Mouse (Mus musculus) limb, embryonic 10.5 days (tissue): ENCODE measurements around the gene Tmem59l. TPM values are rescaled to one million over a fixed set of nuclear protein-coding genes. Genes with fewer than 3 reads are reported as not detected.

Experiments
- DNase-seq: peaks from one replicate; pipeline ENCODE4 v3.0.0-alpha.2; 2017; ENCODE audit warnings: low spot score
- H3K27ac ChIP-seq: fragments of 300-500 bp; sonication (generic); 2 replicates; pipeline ENCODE4 v1.5.1; 2016; ENCODE audit warnings: mild to moderate bottlenecking
- H3K27me3 ChIP-seq: fragments of 300-500 bp; sonication (generic); 2 replicates; pipeline ENCODE4 v1.6.1; 2016; ENCODE audit warnings: low read depth, mild to moderate bottlenecking; ENCODE audit not compliant: poor library complexity, severe bottlenecking
- H3K36me3 ChIP-seq: fragments of 300-500 bp; sonication (generic); 2 replicates; pipeline ENCODE4 v1.6.1; 2016; ENCODE audit warnings: mild to moderate bottlenecking, moderate library complexity
- H3K4me1 ChIP-seq: fragments of 300-500 bp; sonication (generic); 2 replicates; pipeline ENCODE4 v1.6.1; 2016
- H3K4me3 ChIP-seq: fragments of 300-500 bp; sonication (generic); 2 replicates; pipeline ENCODE4 v1.5.1; 2016; ENCODE audit warnings: mild to moderate bottlenecking, moderate library complexity
- H3K9me3 ChIP-seq: fragments of 300-500 bp; sonication (generic); replicated peaks from 2 replicates; pipeline ENCODE4 v1.6.1; 2016; ENCODE audit warnings: mild to moderate bottlenecking
- WGBS: fragments of 180-500 bp; shearing (Covaris S2); methylation state at CpG from one replicate; pipeline ENCODE4 v1.1.7; 2016; 5-methylcytosine and 5-hydroxymethylcytosine counted together
- polyA plus RNA-seq: library from polyadenylated mRNA; unstranded; fragments of >200 nt; fragmentation: Nextera tagmentation; extraction: Ambion mirVana; gene quantifications from 2 replicates; pipeline ENCODE4 v1.2.1, GENCODE M21; 2016

Tmem59l gene
- polyA plus RNA-seq, 1 experiment from 2014 or later = 23.7 TPM

DNA sequence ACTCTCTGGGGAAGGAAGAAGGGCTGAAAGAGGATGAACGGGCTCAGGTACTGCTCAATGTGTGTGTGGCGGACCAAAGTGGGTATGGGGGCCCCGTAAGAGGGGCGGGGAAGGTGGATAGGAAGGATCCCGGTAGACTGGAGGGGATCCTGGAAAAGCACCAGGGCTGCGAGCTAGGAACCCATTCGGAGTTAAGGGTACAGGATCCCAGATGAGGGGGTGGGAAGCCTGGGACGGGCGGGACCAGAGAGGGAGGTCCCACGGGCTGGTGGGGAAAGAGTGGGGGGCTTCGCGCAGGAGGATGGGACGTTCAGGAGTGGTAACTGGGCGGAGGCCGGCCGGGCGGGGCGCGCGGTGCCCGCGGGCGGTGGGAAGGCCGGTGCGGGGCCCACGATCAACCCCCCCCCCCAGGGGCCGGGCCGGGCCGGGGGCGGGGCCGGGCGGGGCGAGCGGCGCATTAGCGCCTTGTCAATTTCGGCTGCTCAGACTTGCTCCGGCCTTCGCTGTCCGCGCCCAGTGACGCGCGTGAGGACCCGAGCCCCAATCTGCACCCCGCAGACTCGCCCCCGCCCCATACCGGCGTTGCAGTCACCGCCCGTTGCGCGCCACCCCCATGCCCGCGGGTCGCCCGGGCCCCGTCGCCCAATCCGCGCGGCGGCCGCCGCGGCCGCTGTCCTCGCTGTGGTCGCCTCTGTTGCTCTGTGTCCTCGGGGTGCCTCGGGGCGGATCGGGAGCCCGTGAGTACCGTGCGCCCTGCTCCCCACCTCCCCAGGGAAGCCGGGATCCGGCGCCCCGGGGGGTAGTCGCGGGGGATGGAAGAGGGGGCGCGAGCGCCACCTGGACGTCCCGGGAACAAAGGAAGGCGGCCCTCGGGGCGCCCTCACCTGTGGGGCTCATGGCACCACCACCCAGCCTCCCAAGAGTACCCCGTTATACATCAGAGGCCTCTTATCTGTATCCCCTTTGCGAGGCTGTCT is 5.8 kb upstream of the Tmem59l start, which contains the start of gene Crlf1:
Gene Crlf1, plus strand, starts transcription at position 495 of the 977 bp plus-strand sequence.
- DNase-seq = peak; percentile 70
- Histone ChIP-seq H3K9me3 (no peaks in the 10 kb centered on the region), H3K36me3 (peaks cover 5% of the 10 kb centered on the region), H3K27me3 (peaks cover 93% of the 10 kb centered on the region), H3K4me3 (peak within 1 kb of the TSS; percentile 76), H3K4me1 (peaks cover 91% of the 10 kb centered on the region), H3K27ac (peak within 1 kb of the TSS; percentile 94)
- WGBS = under 1% methylated on average over 69 of the region's 93 CpGs

DNA sequence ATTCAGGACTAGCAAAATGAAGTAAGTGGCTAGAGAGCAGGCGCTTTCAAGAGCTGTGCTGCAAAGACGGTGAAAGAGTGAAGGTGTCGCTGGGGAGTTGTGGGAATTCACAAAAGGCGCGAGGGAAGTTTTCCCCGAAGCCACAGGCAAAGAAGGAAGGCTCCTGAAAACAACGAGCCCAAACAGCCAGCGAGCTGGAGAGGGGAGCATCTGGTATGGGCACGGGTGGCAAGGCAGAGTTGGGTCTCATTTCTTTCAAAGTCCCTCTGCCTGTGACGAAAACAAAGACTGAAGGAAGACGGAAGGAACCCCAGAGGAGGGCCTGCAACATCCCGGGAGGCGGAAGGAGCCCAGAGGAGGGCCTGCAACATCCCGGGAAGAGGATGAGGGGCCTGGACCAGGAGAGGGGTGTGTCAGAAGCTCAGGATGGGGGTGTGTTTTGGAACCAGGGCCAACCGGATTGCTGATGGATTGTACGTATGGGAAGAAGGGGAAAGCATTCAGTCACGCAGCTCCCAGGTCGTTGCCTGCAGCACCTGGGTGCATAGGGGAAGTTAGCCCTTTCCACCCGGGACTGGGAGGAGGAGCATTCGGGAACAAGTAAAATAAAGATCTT is 3.8 kb upstream of the Tmem59l start:
- Histone ChIP-seq H3K27ac (peak overlapping the region; percentile 94), H3K4me1 (peaks cover 100% of the 10 kb centered on the region), H3K36me3 (no peaks in the 10 kb centered on the region), H3K27me3 (peaks cover 94% of the 10 kb centered on the region), H3K4me3 (peak overlapping the region; percentile 76), H3K9me3 (no peaks in the 10 kb centered on the region)
- WGBS = 2% methylated on average over 20 of the region's 20 CpGs
- DNase-seq = peak; percentile 62

- H3K27ac ChIP-seq = peak overlapping the region; percentile 94
- H3K4me3 ChIP-seq = peak overlapping the region; percentile 76
- H3K36me3 ChIP-seq = no peaks in the 10 kb centered on the region
- H3K4me1 ChIP-seq = peaks cover 100% of the 10 kb centered on the region
- H3K27me3 ChIP-seq = peaks cover 94% of the 10 kb centered on the region
- peak; percentile 68 for DNase-seq
- no peaks in the 10 kb centered on the region for H3K9me3 ChIP-seq
- WGBS = 6% methylated on average over 10 of the region's 10 CpGs
Measured at GRCm38 (mm10) chr8:70490061-70490879, 3.1 kb upstream of the Tmem59l start.

DNA sequence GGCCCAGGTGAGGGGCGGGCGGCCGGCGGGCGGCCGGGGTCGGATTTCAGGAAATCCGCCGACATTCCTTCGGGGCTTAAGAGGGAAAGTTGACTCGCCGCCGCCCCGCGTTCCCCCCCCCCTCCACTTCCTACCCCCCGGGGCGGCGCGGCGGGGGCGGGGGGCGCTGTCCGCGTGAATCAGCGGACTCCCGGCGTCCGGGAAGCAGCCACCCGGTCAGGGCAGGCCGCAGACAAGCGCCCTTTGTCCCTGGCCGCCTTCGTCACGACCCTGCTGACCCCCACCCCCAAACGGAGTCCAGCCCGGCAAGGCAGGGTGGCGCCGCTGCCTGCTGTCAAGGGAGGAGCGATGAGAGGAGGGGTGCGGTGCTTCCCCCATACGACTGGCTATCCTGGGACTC is 2.4 kb upstream of the Tmem59l start:
- Histone ChIP-seq H3K27me3 (peaks cover 94% of the 10 kb centered on the region), H3K4me3 (peak overlapping the region; percentile 76), H3K27ac (peak overlapping the region; percentile 94), H3K9me3 (no peaks in the 10 kb centered on the region), H3K36me3 (no peaks in the 10 kb centered on the region), H3K4me1 (peaks cover 93% of the 10 kb centered on the region)
- DNase-seq = peak; percentile 72
- under 1% methylated on average over 38 of the region's 41 CpGs for WGBS

DNA sequence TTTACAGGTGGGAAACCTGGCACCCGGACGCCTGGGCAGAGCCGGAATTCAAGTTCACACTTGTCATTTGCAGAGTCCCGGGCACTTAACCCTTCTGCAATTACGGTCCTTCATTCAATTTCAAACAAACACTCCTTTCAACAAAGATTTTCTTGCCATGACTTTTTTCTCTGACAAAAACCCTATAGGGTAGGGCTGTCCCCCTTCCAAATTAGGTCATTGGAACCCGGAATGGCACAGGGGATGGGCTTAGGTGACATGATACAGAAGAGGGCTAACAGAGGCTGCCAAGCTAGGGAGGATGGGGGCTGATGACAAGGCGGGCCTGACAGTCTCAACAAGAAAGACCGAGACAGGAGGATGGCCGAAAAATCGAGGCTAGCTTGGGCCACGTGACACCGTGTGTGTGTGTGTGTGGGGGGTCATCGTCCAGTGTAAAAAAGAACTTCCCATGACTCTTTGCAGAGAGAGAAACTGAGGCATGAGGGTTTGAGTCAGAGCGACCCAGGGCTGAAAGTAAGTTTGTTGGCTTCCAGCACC is 1.8 kb upstream of the Tmem59l start:
- Histone ChIP-seq H3K4me1 (peaks cover 87% of the 10 kb centered on the region), H3K4me3 (peak overlapping the region; percentile 76), H3K36me3 (no peaks in the 10 kb centered on the region), H3K27me3 (peaks cover 94% of the 10 kb centered on the region), H3K9me3 (no peaks in the 10 kb centered on the region), H3K27ac (peak overlapping the region; percentile 94)
- under 1% methylated on average over 14 of the region's 14 CpGs for WGBS
- DNase-seq = peak; percentile 63

GRCm38 (mm10) chr8:70487993-70488796 is 1.0 kb upstream of the Tmem59l start:
- WGBS = 1% methylated on average over 55 of the region's 55 CpGs
- H3K9me3 ChIP-seq = no peaks in the 10 kb centered on the region
- peak overlapping the region; percentile 94 for H3K27ac ChIP-seq
- H3K36me3 ChIP-seq = no peaks in the 10 kb centered on the region
- peak; percentile 95 for DNase-seq
- H3K4me3 ChIP-seq = peak overlapping the region; percentile 76
- peaks cover 81% of the 10 kb centered on the region for H3K4me1 ChIP-seq
- peaks cover 92% of the 10 kb centered on the region for H3K27me3 ChIP-seq

- H3K36me3 ChIP-seq = no peaks in the 10 kb centered on the region
- peaks cover 74% of the 10 kb centered on the region for H3K4me1 ChIP-seq
- H3K4me3 ChIP-seq = peak overlapping the region; percentile 76; the same call in 1 of the 2 replicates
- 56% methylated on average over 7 of the region's 7 CpGs for WGBS
- no peaks in the 10 kb centered on the region for H3K9me3 ChIP-seq
- DNase-seq = no peak
- peaks cover 84% of the 10 kb centered on the region for H3K27me3 ChIP-seq
- peak overlapping the region; percentile 94 for H3K27ac ChIP-seq
Measured at GRCm38 (mm10) chr8:70486191-70486681, 922 bp downstream of the Tmem59l start.

- Histone ChIP-seq H3K27me3 (peaks cover 57% of the 10 kb centered on the region), H3K27ac (no peak overlapping the region), H3K4me3 (no peak overlapping the region), H3K9me3 (no peaks in the 10 kb centered on the region), H3K4me1 (peaks cover 52% of the 10 kb centered on the region), H3K36me3 (no peaks in the 10 kb centered on the region)
- DNase-seq = no peak
- 64% methylated on average over 2 of the region's 2 CpGs for WGBS
Measured at GRCm38 (mm10) chr8:70482943-70483342, 4.2 kb downstream of the Tmem59l start.

DNA sequence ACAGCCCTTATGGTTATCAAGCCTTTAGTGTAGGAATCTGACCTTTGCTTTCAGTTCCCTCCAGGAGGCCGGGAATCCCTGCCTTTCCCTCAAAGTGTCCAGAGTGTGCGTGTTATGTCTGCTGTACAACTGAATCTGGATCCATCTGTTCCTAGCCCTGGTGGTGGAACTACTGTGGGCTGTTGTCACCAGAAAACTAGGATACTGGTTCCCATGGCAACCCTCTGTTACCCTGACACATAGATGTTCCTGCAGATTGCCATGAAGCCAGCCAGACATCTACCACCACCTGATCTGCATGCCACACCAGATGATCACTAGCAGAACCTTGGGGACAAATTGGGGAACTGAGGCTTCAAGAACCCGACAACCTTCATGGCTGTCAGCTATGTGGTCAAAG is 5.2 kb downstream of the Tmem59l start:
- Histone ChIP-seq H3K4me3 (no peak overlapping the region), H3K27ac (no peak overlapping the region), H3K9me3 (no peaks in the 10 kb centered on the region), H3K27me3 (peaks cover 47% of the 10 kb centered on the region), H3K4me1 (peaks cover 52% of the 10 kb centered on the region), H3K36me3 (no peaks in the 10 kb centered on the region)
- no peak for DNase-seq
- 77% methylated on average over 3 of the region's 3 CpGs for WGBS

DNA sequence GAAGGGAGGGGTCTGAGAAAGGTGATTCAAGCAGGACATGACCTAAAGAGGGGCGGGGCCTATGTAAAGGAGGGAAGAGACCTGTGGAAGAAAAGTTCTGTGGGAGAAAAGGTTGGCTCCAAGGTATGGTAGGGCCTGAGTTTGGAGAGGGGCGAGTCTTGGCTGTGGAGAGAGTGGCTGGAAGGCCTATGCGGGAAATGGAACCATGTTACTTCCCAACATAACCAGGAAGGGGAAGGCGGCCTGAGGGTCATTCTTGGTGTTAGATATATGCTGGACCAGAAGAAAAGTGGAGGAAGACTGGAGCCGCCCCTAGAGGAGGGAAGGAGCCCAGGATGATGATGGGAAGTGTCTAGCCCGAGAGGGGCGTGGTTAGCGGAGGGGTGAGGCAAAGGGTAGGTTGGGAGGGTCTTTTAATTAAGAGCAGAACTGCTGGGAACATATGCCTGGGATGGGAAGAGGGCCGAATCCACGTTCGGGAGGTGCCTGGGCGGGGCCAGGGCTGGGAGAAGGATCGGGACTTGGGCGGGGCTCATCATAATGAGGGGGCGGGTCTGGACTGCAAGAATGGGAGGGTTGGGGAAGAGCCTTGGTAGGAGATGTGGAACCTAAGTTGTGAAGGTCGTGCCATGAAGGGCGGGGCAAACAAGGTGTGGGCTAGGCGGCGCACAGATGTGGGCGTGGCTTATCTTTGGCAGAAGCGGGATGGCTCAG is 9.7 kb downstream of the Tmem59l start:
- DNase-seq = peak; percentile 82
- H3K27ac ChIP-seq = peak overlapping the region; percentile 90
- WGBS = under 1% methylated on average over 21 of the region's 21 CpGs
- peaks cover 7% of the 10 kb centered on the region for H3K36me3 ChIP-seq
- peaks cover 52% of the 10 kb centered on the region for H3K4me1 ChIP-seq
- peak overlapping the region; percentile 83 for H3K4me3 ChIP-seq
- H3K9me3 ChIP-seq = no peaks in the 10 kb centered on the region
- peaks cover 5% of the 10 kb centered on the region; the same call in 1 of the 2 replicates for H3K27me3 ChIP-seq
